Mouse (Mus musculus) kidney, postnatal 25 days (tissue): ENCODE results near the gene Rps2.
A peak's percentile ranks its signal among the peaks of the same experiment; 100 is the strongest.

Source experiments
- DNase-seq, 2 experiments: peaks; one replicate each; pipeline ENCODE4 v3.0.0; 2021; ENCODE audit warnings: mixed read lengths in 2 of 2

Gene Rps2

GRCm38 (mm10) chr17:24733434-24734050 is 15.6 kb downstream of the Rps2 start:
- no peak for DNase-seq

- DNase-seq, result no peak
Measured at GRCm38 (mm10) chr17:24734513-24734912, 16.6 kb downstream of the Rps2 start.

GRCm38 (mm10) chr17:24735446-24735845 is 17.5 kb downstream of the Rps2 start:
- DNase-seq, result no peak

- peak; percentile 98 to 99 for DNase-seq
Measured at GRCm38 (mm10) chr17:24736330-24737051, 18.6 kb downstream of the Rps2 start, which contains the start of gene Msrb1. Gene Msrb1, plus strand, starts transcription at chr17:24736642.

- DNase-seq, result peak; percentile 40 to 69
Measured at GRCm38 (mm10) chr17:24737135-24737810, 19.4 kb downstream of the Rps2 start.

- peak; percentile 74 to 83 for DNase-seq
Measured at GRCm38 (mm10) chr17:24738238-24738637, 20.3 kb downstream of the Rps2 start.

- no peak for DNase-seq
Measured at GRCm38 (mm10) chr17:24739926-24740325, 22.0 kb downstream of the Rps2 start.

- no peak for DNase-seq
Measured at GRCm38 (mm10) chr17:24742307-24742706, 24.4 kb downstream of the Rps2 start.

- no peak for DNase-seq
Measured at GRCm38 (mm10) chr17:24743896-24744295, 26.0 kb downstream of the Rps2 start.

- no peak for DNase-seq
Measured at GRCm38 (mm10) chr17:24744381-24744780, 26.5 kb downstream of the Rps2 start.

GRCm38 (mm10) chr17:24745526-24746497 is 27.9 kb downstream of the Rps2 start:
- DNase-seq, result peak; percentile 86 to 93

GRCm38 (mm10) chr17:24746986-24747385 is 29.1 kb downstream of the Rps2 start:
- DNase-seq, result no peak

GRCm38 (mm10) chr17:24751528-24751927 is 33.6 kb downstream of the Rps2 start:
- no peak for DNase-seq

GRCm38 (mm10) chr17:24752415-24753394 is 34.8 kb downstream of the Rps2 start, which contains the start of gene Hs3st6:
Gene Hs3st6, plus strand, starts transcription at chr17:24752988.
- DNase-seq, result peak; percentile 42 to 69

GRCm38 (mm10) chr17:24757394-24757793 is 39.5 kb downstream of the Rps2 start:
- DNase-seq, result no peak

- DNase-seq, result peak in 1 of 2 experiments; percentile 42
Measured at GRCm38 (mm10) chr17:24761121-24761520, 43.2 kb downstream of the Rps2 start.

- no peak for DNase-seq
Measured at GRCm38 (mm10) chr17:24765016-24765905, 47.3 kb downstream of the Rps2 start.

- peak; percentile 51 to 68 for DNase-seq
Measured at GRCm38 (mm10) chr17:24766266-24766875, 48.5 kb downstream of the Rps2 start.

GRCm38 (mm10) chr17:24769146-24769545 is 51.2 kb downstream of the Rps2 start:
- DNase-seq, result no peak
